Comparison of ENCODE assay signal across 8 mouse cellular contexts in genomic region chr12:104865166-104865535, GRCm38 (mm10). TPM values are rescaled to one million over a fixed set of nuclear protein-coding genes. Genes with fewer than 3 reads are reported as not detected.
A peak's percentile ranks its signal among the peaks of the same experiment; 100 is the strongest.
DNase-seq lines count a peak whose midpoint lies in the region; ATAC-seq lines count a peak whose summit lies in the region.

No protein-coding gene starts in this region.

- WGBS in kidney, embryonic 16.5 days = 0% methylated on average over 7 of the region's 10 CpGs
- under 1% methylated on average over 10 of the region's 10 CpGs for WGBS in embryonic facial prominence, embryonic 10.5 days
- 0% methylated on average over 8 of the region's 10 CpGs for WGBS in intestine, embryonic 14.5 days
- WGBS in neural tube, embryonic 11.5 days = 2% methylated on average over 6 of the region's 10 CpGs

- H3K27me3 ChIP-seq in kidney, embryonic 16.5 days (ENCODE audit: insufficient read depth, low read length) = no peaks in the 10 kb centered on the region
- peaks cover 5% of the 10 kb centered on the region; the same call in 1 of the 2 replicates for H3K27me3 ChIP-seq in embryonic facial prominence, embryonic 10.5 days (replicated peaks; ENCODE audit: low read depth, poor library complexity, severe bottlenecking)
- no peaks in the 10 kb centered on the region for H3K27me3 ChIP-seq in intestine, embryonic 14.5 days (replicated peaks; ENCODE audit: control insufficient read depth, insufficient read depth, low read length)
- H3K27me3 ChIP-seq in neural tube, embryonic 11.5 days (ENCODE audit: control insufficient read depth, insufficient read depth, low read length) = no peaks in the 10 kb centered on the region

- peak overlapping the region; percentile 95 for H3K4me2 ChIP-seq in kidney, embryonic 16.5 days (replicated peaks; ENCODE audit: low read depth, low read length)
- peak overlapping the region; percentile 93 for H3K4me2 ChIP-seq in intestine, embryonic 14.5 days (ENCODE audit: low read length)
- H3K4me2 ChIP-seq in neural tube, embryonic 11.5 days (ENCODE audit: low read depth) = peak overlapping the region; percentile 67

- DNase-seq in kidney, adult 18-20 months = no peak
- peak; percentile 46 for DNase-seq in embryonic facial prominence, embryonic 10.5 days (ENCODE audit: low spot score)
- peak; percentile 72 for DNase-seq in intestine, embryonic 14.5 days (ENCODE audit: low spot score)
- peak; percentile 48 for DNase-seq in neural tube, embryonic 11.5 days (ENCODE audit: low spot score)
- no peak for DNase-seq in gastrocnemius, adult 18-20 months (ENCODE audit: low spot score)
- no peak for DNase-seq in adrenal gland, postnatal 36 days

- no peak overlapping the region for H3K27ac ChIP-seq in kidney, embryonic 16.5 days (ENCODE audit: low read length)
- H3K27ac ChIP-seq in embryonic facial prominence, embryonic 10.5 days (replicated peaks) = peak overlapping the region; percentile 89
- H3K27ac ChIP-seq in intestine, embryonic 14.5 days (ENCODE audit: low read depth) = no peak overlapping the region; the same call in 1 of the 2 replicates
- H3K27ac ChIP-seq in neural tube, embryonic 11.5 days (ENCODE audit: low read depth, low read length) = no peak overlapping the region

- H3K4me1 ChIP-seq in kidney, embryonic 16.5 days (ENCODE audit: insufficient read depth, low read length) = peaks cover 18% of the 10 kb centered on the region
- H3K4me1 ChIP-seq in embryonic facial prominence, embryonic 10.5 days = peaks cover 34% of the 10 kb centered on the region
- peaks cover 5% of the 10 kb centered on the region; the same call in 1 of the 2 replicates for H3K4me1 ChIP-seq in intestine, embryonic 14.5 days (replicated peaks; ENCODE audit: control insufficient read depth, insufficient read depth, low read length)
- 0 out of 2 replicates have a peak, but pooled peaks cover 4% of the 10 kb centered on the region for H3K4me1 ChIP-seq in neural tube, embryonic 11.5 days (ENCODE audit: control insufficient read depth, insufficient read depth, low read length)

- H3K9me3 ChIP-seq in kidney, embryonic 16.5 days (ENCODE audit: low read length) = peaks cover 4% of the 10 kb centered on the region; the same call in 1 of the 2 replicates
- H3K9me3 ChIP-seq in embryonic facial prominence, embryonic 10.5 days = peaks cover 4% of the 10 kb centered on the region; the same call in 1 of the 2 replicates
- 0 out of 2 replicates have a peak, but pooled peaks cover 2% of the 10 kb centered on the region for H3K9me3 ChIP-seq in intestine, embryonic 14.5 days (ENCODE audit: control insufficient read depth, low read length)
- H3K9me3 ChIP-seq in neural tube, embryonic 11.5 days (ENCODE audit: control insufficient read depth, low read length) = no peaks in the 10 kb centered on the region

- peak overlapping the region; percentile 90 for H3K9ac ChIP-seq in kidney, embryonic 16.5 days (replicated peaks; ENCODE audit: low read length)
- H3K9ac ChIP-seq in intestine, embryonic 14.5 days (ENCODE audit: low read length) = peak overlapping the region; percentile 80
- peak overlapping the region; percentile 66 for H3K9ac ChIP-seq in neural tube, embryonic 11.5 days (ENCODE audit: low read length)

- H3K36me3 ChIP-seq in kidney, embryonic 16.5 days (ENCODE audit: insufficient read depth, low read length) = no peaks in the 10 kb centered on the region
- H3K36me3 ChIP-seq in embryonic facial prominence, embryonic 10.5 days (replicated peaks) = no peaks in the 10 kb centered on the region; the same call in 1 of the 2 replicates
- no peaks in the 10 kb centered on the region for H3K36me3 ChIP-seq in intestine, embryonic 14.5 days (ENCODE audit: control insufficient read depth, insufficient read depth, low read length)
- H3K36me3 ChIP-seq in neural tube, embryonic 11.5 days (ENCODE audit: control insufficient read depth, insufficient read depth, low read length) = no peaks in the 10 kb centered on the region

- H3K4me3 ChIP-seq in kidney, embryonic 16.5 days (ENCODE audit: low read length) = peak overlapping the region; percentile 82
- peak overlapping the region; percentile 84 for H3K4me3 ChIP-seq in embryonic facial prominence, embryonic 10.5 days
- peak overlapping the region; percentile 77 for H3K4me3 ChIP-seq in intestine, embryonic 14.5 days (ENCODE audit: low read depth, low read length)
- H3K4me3 ChIP-seq in neural tube, embryonic 11.5 days (ENCODE audit: low read depth, low read length) = peak overlapping the region; percentile 54

- peak; percentile 49 for ATAC-seq in kidney, embryonic 16.5 days (ENCODE audit: low FRiP score, low TSS enrichment)
- ATAC-seq in intestine, embryonic 14.5 days (replicated peaks; ENCODE audit: low FRiP score, low TSS enrichment, low read depth) = peak; percentile 60
- ATAC-seq in neural tube, embryonic 11.5 days (ENCODE audit: insufficient read depth, low FRiP score, low TSS enrichment) = peak; percentile 74
- no peak for ATAC-seq in erythroid progenitor cell, adult 5-6 weeks (replicated peaks; ENCODE audit: low FRiP score, poor library complexity, severe bottlenecking)

RNA-seq across cellular contexts. Expression of gene Clmn, which starts 0.3 kb away (rescaled TPM):
- polyA plus RNA-seq in kidney, embryonic 16.5 days (2015; fragmentation: Nextera tagmentation; extraction: Ambion mirVana) = 5.0 and 5.1 TPM in 2 replicates
- 2.6 and 3.2 TPM in 2 replicates for polyA plus RNA-seq in embryonic facial prominence, embryonic 10.5 days (2016; fragmentation: Nextera tagmentation; extraction: Ambion mirVana)
- 3.4 and 4.0 TPM in 2 replicates for polyA plus RNA-seq in intestine, embryonic 14.5 days (2014; fragmentation: Nextera tagmentation; extraction: Ambion mirVana)
- 2.9 and 3.0 TPM in 2 replicates for polyA plus RNA-seq in neural tube, embryonic 11.5 days (2014; fragmentation: Nextera tagmentation; extraction: Ambion mirVana)
- total RNA-seq in gastrocnemius, adult 18-20 months (2021) = 1 to 10 TPM; 1.6 to 2.4 TPM
- 10 to 100 TPM in 1 of 2 experiments, 1 to 10 TPM in 1; 7.9 to 13.2 TPM for total RNA-seq in adrenal gland, postnatal 36 days (2021)
- not detected in 2 replicates for total RNA-seq in erythroid progenitor cell, adult 5-6 weeks (2015; ENCODE audit: low replicate concordance)
- total RNA-seq in erythroid progenitor cell, adult 5-6 weeks (2017; ENCODE audit: low replicate concordance) = not detected in 2 replicates

Comparison
In these comparisons a context has a peak if more than half of its experiments do, and no peak if none do; other contexts are left out.
1. DNase-seq: peak in embryonic facial prominence, embryonic 10.5 days (single experiment), intestine, embryonic 14.5 days (single experiment) and neural tube, embryonic 11.5 days (single experiment); none in kidney, adult 18-20 months (single experiment), gastrocnemius, adult 18-20 months (single experiment) and adrenal gland, postnatal 36 days (0 of 2).
2. Peak in every context shown above with its lines, with median percentiles within 50 percentile points of each other: H3K4me2 ChIP-seq, H3K4me3 ChIP-seq and H3K9ac ChIP-seq.